Mouse (Mus musculus): ENCODE data around the gene Ift81.

DNA sequence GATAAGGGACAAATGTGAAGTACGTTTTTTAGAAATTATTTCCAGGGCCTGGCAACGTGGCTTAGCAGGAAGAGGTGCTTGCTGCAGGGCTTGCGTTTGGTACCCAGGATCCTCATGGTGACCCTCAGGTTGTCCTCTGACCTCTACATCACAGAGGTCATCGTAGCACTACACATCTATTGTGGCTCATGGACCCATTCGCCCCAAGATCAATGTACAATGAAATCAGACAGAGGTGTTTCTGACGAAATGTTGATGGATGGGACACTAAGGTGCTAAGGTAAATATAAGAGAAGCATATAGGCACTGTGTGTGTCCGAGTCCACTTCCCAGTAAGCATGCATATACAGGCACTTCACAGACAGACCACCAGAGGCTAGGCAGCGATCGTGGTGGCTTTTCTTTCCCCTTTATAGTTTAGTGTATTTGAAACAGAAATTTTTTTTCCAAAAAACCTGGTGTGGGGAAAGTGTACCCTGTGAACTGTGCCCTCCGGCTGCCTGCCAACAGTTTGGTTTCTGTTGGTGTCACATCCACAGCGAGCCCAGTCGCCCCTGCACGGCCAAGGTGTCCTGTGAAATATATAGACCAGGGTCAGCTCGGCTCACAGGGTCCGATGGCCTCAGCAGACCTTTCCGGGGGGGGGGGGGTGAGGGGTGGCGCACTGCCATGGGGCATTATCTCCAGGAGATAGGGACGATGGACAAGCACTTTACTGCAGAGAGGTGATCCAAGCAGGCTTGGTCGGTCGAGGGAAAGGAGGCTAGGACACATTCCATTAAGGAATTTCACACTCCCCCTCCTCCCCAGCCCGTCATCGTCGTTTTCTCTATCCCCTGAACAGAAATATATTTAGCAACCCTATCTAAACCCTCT, 93.8 kb downstream of the Ift81 start:
- TF ChIP-seq POLR2A (IDR thresholded peaks at IDR 0.05; ENCODE audit: insufficient read length, low read depth) (no peak), TCF12 (IDR thresholded peaks at IDR 0.05; ENCODE audit: insufficient read depth, poor library complexity, severe bottlenecking) (no peak), MYOG (IDR thresholded peaks at IDR 0.05; ENCODE audit: control insufficient read depth in 1 of 3, insufficient read depth in 1 of 3, insufficient read length in 2 of 3, low read depth in 2 of 3) (no peak), TCF3 (IDR thresholded peaks at IDR 0.05; ENCODE audit: insufficient read length, low read depth) (no peak), CEBPB (IDR thresholded peaks at IDR 0.05; ENCODE audit: insufficient read depth, poor library complexity, severe bottlenecking) (no peak), POLR2AphosphoS2 (IDR thresholded peaks at IDR 0.05; ENCODE audit: insufficient read length, low read depth) (no peak), MAX (IDR thresholded peaks at IDR 0.05; ENCODE audit: low read depth) (no peak), USF1 (IDR thresholded peaks at IDR 0.05; ENCODE audit: low read depth) (no peak), MYOD1 (IDR thresholded peaks at IDR 0.05; ENCODE audit: control insufficient read depth in 1 of 3, insufficient read length in 2 of 3, low read depth in 2 of 3) (no peak), E2F4 (IDR thresholded peaks at IDR 0.05; ENCODE audit: insufficient read depth) (no peak), REST (IDR thresholded peaks at IDR 0.05; ENCODE audit: insufficient read depth, insufficient read length) (no peak), SRF (IDR thresholded peaks at IDR 0.05; ENCODE audit: control insufficient read depth, insufficient read length, low read depth) (no peak)
